Mouse (Mus musculus): Measurements from ENCODE around the gene Casp8ap2. TPM values are rescaled to one million over a fixed set of nuclear protein-coding genes. Genes with fewer than 3 reads are reported as not detected.

Gene Casp8ap2
- 1.2 and 2.3 TPM in 2 replicates for polyA plus RNA-seq (2012; rRNA removed)

DNA sequence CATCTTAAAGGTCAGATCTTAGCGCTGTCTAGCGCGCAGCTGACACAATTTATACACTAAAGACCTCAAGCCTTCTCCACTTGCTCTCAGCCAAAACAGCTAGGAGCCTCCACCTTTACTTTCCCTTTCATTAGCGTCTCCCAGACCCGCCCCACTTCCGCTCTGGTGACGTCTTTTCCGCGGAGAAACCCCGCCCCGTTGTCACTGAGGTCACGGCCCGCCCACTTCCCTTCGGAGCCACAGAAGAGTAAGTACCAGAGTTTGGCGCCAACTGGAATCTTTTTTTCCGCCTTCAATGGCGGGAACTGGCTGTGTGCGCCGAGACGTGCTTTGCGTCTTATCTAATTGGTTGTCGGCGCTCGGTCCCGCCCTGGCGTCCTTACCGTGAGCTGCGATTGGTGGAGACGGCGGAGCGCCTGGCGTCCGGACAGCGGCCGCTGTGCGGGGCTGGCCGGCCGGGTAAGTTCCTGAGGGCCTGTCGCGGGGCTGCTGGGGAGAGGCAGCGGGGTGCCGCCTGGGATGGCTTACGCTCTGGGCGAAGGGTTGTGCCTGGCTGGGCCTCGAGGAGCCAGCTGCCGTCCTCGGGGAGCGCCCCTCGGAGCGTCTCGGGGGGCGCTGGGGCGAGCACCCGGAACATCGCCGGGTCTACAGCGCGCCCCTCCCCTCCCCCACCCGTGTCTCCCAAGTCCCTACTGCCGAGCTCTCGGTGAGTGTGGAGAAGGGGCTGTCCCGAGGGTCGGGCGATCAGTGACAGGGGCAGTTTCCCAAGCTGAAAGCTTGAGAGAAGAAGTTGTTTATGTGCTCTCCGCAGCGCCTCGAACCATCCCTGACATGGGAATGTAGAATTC is at the start of gene Casp8ap2:
TSS of gene Casp8ap2 (plus strand) at position 418 of the 848 bp plus-strand sequence.
- peak; percentile 89 for DNase-seq (ENCODE audit: low read depth)

DNA sequence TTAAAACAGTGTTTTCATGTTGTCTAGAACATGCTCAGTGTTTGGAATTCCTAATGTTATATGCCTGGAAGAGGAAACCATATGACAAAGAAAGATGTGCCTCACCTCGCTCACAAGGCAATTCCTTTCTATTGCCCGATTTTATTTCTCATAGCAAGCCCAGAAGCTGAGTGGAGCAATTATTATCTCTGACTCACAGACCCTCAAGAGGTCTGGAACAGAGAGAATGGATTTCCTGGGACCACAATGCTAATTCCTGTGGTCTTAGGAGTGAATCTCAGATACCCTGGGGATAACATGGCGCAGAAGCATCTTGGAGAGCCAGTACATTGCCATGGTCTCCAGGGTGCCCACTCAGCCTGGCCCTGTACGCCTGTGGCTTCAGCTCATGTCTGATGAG is 46.2 kb upstream of the Casp8ap2 start:
- DNase-seq (ENCODE audit: low read depth), result no peak

DNA sequence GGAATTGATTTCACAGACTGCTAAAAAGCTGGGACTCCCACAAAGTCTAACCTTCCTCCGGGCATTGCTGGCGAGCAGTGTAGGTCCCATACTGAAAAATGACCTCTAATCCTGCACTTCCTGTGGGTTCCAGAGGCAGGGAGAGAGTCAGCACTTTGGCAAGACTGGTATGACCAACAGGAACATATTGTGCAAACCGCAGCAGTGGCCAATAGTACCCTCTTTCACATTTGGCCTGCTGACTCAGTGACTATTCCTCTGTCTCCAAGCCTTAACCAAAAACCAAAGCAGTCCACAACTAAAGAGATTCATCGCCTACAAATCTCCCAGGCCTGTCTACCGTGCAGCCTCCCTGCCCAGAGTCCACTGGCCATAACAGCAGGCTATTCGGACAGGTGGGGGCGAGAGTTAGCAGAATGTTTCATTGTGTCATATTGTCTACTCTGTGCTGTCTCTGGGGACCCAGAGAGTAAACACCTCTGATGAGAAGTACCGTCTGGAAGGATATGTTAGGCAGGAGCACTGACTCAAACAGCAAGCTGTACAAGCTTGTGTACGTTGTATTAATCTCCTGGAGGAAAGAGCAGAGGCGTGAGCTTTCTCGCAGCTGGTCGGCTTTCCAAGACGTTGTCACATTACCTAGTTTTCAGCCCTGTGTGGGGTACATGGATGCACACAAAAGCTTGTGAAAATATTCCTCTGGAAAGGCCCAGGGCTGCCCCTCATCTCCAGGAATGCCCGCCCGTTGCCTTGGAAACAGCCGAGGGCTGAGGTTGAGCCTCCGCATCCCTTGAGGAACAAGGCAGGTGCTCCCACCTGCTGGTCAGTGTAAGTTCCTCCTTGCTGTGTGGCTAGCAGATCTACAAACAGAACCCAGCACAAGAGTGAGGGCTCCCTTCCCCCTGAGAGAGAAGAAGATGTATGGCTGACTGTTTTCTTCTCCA is 45.0 kb upstream of the Casp8ap2 start:
- peak; percentile 46 for DNase-seq (ENCODE audit: low read depth)

DNA sequence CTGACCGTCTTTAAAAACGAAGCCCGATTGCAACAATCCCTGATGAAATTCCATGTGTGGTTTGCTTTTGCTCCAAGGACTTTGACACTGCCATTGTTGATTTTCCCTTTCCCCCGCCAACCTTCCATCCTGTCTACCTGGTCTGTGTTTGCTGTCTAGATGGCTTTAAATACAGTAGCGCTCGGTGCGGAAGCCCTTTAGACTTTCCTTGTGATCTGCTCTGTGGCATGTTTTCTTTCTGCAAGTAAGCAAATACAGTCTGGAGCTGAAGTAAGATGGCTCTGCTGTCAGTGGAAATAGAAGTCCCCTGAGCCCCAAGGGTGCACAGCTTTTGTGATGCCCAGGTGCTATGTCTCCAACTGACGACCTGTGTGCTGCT is 44.3 kb upstream of the Casp8ap2 start:
- DNase-seq (ENCODE audit: low read depth), result no peak

DNA sequence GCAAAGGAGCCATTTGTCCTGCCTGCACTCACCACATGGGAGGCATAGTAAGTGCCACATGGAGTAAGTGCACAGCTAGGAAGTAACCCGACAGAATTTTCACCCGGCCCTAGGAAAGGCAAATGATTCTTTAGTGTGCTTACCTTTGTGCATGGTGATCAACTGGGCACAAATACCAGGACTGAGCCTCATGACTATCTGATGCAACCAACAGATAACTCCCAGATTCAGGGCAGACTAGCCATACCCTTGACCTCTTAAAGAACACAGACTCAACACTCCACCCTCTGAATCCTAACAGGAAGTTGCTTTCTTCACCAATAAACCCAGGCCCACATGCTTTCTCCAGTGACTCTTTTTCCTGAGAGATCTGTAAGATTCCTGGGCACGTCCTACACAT is 43.8 kb upstream of the Casp8ap2 start:
- no peak for DNase-seq (ENCODE audit: low read depth)

DNA sequence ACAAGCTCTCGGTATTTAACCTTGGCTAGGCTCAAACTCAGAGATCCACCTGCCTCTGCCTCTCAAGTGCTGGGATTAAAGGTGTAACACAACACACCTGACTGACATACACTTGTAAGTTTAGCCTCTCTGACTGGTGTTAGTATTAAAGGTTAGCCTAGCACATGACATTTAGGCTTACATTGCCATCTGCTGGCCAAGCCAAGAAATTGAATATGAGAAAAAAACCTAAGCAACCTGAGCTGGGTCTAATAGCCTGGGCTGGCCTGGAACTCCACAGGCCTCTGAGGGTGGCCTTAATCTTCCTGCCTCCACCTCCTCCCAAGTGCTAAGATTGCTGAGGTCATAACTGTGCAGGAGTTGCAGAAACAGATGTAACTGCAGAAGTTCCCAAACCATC is 43.1 kb upstream of the Casp8ap2 start:
- no peak for DNase-seq (ENCODE audit: low read depth)

DNA sequence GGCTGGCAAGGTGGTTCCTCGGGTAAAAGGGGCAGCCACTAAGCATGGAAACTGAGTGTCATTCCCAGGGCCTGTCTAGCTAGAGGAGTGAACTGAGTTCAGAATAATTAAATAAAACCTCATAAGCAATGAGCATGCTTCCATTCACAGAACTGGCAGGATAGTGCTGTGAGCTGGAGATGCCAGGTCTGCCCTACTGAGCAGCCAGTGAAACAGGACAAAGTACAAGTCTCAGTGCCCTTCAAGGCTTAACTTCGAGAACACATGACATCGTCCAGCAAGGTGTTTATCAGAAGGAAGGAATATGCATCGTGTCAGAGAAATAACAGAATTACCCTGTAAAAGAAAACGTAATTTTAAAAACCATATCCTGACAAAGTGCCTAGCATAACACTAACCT is 41.7 kb upstream of the Casp8ap2 start:
- DNase-seq (ENCODE audit: low read depth), result no peak

DNA sequence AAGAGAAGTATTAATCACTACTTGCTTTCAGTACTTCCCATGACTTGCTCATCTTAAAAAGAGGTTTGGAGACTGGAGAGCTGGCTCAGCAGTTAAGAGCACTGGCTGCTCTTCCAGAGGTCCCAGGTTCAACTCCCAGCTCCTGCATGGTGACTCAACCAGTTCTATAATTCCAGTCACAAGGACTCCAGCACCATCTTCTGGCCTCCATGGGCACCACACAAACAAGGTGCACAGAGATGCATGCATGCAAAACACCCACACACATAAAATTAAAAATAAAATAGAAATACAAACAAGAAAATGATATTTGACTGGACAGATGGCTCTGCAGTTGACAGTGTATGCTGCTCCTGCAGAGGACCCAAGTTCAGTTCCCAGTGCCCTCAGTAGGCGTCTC is 40.6 kb upstream of the Casp8ap2 start:
- DNase-seq (ENCODE audit: low read depth), result no peak

DNA sequence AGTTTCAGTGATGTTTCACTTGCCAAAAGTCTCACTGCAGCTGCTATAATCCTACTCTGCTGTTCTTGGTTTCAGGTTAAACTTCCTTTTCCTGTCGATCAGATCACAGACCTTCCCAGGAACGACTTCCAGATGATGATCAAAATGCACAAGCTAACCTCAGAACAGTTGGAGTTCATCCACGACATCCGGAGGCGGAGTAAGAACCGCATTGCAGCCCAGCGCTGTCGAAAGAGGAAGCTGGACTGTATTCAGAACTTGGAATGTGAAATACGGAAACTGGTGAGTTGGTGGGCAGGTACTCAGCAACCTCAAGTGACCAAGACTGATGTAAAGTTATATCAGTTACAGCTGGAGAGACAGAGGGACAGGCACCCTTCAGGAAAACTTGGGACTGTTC is 40.1 kb upstream of the Casp8ap2 start:
- DNase-seq (ENCODE audit: low read depth), result peak; percentile 49

DNA sequence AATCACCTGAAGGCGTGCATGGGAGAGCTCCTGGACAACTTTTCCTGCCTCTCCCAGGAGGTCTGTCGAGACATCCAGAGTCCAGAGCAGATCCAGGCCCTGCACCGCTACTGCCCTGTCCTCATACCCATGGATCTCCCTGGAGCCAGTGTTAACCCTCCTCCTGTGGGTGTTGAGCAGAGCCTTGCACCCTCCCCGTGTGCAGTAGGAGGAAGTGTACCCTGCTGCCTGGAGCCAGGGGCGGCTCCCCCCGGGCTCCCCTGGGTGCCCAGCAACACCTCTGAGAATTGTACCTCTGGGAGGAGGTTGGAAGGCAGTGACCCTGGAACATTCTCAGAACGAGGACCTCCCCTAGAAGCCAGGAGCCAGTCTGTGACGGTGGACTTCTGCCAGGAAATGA is 35.4 kb upstream of the Casp8ap2 start:
- no peak for DNase-seq (ENCODE audit: low read depth)

DNA sequence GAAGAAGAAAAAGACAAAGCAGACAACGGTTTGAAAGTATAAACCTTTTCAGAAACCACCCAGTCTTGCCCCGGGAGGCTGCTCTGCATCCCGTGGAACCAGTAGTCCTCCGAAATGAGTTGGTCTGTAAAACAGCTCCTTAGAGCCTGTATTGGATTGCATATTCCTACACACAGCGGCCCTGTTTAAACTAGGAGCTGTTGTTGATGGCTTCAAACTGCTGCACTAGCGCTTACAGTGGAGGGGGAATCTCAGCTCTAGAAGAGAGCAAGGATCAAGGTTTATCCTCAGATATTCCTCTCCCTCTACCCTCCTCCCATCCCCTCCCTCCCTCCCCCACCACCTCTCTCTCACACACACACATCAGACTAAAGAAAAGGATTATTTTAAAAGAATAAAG is 31.1 kb upstream of the Casp8ap2 start:
- DNase-seq (ENCODE audit: low read depth), result no peak

DNA sequence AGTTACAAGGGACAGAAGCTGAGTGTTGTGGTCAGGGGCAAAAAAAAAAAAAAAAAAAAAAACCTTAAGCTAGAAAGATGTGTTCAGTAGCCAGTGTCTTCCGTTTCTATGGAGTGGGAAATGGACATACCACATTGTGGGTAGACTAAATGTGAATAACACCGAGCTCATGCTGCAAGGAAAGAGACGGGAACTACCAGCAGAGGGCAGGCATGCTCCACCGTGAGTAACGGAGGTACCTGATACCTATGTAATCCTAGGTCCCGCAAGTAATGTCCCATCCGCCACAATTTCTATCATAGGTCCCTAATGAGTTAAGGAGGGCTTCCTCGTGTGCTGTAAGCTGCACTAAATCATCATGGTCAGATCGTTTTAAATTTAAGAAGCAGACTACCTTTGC is 28.7 kb upstream of the Casp8ap2 start:
- DNase-seq (ENCODE audit: low read depth), result no peak

DNA sequence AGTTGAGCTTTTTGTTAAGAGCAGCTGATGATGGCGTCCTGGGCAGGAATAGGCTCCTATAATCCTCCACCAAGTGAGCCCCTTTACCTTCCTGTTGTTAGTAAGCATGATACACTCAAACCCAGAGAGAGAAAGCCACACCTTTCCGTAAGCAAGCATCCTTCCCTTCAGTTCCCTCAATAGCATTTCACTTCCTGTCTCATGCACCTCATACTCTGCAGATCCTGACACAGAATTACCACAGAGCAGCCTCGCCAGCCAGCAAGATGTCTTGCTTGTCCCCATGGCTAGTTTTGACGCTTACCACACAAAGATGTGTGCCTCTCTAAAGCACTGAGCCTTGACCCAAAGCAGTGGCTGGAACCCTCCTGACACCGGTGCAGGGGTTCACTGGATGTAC is 27.7 kb upstream of the Casp8ap2 start:
- no peak for DNase-seq (ENCODE audit: low read depth)

DNA sequence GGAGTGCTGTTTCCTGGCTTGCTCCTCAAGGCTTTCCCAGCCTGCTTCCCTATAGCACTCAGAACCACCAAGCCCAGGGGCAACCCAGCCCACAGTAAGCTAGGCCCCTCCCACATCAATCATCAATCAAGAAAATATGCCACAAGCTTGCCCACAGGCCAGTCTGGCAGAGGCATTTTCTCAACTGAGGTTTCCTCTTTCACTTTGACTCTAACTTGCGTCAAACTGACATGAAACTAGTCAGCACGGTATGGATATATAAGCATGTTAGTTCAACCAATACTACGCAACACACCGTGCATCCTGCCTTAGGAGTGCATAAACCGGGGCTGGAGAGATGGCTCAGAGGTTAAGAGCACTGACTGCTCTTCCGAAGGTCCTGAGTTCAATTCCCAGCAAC is 27.0 kb upstream of the Casp8ap2 start:
- DNase-seq (ENCODE audit: low read depth), result no peak

DNA sequence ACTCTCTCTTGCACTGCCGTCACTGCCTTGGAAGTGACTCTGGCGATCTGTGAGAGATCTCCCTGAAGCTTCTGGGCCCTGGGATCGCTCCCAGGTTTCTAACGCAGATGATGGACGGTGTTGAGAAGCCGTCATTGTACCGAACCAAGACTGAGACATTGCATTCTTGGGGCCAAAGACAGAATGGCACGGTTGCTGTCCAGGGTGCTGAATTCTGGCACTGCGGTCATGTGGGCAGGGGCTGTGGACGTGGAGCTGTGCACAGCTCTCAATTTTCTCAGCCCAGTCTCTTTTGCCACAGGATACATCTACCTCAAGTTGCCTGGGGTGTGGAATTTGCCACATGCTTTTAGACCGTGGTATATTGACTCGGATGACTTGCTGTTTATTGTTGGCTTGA is 14.1 kb upstream of the Casp8ap2 start:
- DNase-seq (ENCODE audit: low read depth), result no peak

DNA sequence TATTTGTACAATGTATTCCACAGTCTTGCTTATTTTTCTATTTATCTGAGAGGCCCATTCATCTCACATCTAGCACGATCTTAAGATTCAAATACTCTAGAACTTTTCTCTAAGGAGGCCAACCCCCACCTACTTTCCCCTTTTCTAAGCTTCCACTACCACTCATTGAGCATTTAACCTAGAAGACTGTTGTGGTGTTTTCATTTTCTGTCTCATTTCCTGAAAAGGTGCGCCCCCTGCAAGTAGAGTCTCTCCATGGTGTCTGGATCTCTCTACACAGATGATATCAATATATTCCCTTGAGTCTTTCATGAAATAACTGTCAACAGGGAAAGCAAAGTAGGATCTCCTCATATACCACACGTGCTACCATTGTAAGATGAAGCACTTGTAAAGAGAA is 12.6 kb upstream of the Casp8ap2 start, which contains the start of gene Gja10:
TSS of gene Gja10 (minus strand) at position 101 of the 400 bp plus-strand sequence.
- DNase-seq (ENCODE audit: low read depth), result no peak

DNA sequence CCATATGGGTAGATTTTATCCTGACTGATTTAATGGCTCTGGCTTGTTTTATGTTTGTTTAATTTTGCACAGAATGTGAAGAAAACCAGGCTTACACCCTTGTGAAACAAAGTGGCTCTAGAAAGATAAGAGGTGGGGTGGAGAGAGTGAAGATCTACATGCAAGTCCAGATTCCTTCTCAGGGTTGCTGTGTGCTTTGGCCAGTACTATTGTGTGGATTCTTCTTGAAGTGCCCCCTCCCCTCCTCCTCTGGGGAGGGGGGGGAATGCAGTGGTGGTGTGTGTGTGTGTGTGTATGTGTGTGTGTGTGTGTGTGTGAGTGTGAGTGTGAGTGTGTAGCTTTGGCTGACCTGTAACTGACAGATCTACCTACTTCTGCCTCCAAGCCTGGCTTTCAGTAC is 6.4 kb downstream of the Casp8ap2 start:
- no peak for DNase-seq (ENCODE audit: low read depth)

DNA sequence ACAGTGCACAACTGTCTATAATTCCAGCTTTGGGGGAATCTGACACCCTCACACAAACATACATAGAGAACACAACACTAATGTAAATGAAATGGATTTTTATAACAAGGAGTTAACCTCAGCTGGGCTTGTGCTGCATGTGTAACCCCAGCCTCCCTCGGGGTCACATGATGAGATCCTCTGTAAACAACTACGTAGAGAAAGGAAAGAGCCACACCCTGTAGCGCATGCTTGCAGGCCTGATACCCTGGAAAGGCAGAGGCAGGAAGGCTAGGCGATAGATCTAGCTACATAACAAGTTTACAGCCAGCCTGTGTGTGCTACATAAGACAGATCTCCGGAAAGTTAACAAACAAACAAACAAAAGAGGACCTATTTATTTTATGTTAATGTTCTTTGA is 36.4 kb downstream of the Casp8ap2 start:
- no peak for DNase-seq (ENCODE audit: low read depth)

DNA sequence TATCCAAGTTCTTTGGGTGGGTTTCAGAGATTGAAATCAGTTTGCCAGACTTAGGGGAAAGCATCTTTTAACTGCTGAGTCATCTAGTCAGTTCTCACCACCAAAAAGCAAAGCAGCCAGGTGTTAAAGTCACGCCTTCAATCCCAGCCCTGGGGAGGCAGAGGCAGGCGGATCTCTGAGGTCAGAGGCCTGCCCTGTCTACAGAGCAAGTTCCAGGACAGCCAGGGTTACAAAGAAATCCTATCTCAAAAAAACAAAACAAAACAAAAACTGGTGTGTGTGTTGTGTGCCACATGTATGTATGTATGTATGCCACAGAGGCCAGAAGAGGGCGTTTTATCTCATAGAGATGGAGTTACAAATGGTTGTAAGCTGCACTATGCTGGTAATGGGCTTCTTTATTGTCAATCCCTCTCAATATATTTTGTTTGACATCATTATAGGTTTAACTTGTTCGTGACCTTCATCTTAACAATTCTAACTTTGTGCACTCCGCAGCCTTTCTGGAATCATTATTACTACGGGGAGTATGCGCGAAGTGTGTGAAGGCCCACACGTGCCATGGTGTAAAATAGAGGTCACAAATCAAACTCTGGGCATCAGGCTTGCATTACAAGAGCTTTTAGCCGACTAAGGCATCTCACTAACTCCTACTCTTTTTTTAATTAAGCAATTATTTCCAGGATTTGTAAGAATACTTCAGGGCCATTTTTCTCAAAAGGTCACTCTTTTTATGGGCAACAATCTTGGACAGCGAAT is 41.1 kb downstream of the Casp8ap2 start:
- DNase-seq (ENCODE audit: low read depth), result no peak

DNA sequence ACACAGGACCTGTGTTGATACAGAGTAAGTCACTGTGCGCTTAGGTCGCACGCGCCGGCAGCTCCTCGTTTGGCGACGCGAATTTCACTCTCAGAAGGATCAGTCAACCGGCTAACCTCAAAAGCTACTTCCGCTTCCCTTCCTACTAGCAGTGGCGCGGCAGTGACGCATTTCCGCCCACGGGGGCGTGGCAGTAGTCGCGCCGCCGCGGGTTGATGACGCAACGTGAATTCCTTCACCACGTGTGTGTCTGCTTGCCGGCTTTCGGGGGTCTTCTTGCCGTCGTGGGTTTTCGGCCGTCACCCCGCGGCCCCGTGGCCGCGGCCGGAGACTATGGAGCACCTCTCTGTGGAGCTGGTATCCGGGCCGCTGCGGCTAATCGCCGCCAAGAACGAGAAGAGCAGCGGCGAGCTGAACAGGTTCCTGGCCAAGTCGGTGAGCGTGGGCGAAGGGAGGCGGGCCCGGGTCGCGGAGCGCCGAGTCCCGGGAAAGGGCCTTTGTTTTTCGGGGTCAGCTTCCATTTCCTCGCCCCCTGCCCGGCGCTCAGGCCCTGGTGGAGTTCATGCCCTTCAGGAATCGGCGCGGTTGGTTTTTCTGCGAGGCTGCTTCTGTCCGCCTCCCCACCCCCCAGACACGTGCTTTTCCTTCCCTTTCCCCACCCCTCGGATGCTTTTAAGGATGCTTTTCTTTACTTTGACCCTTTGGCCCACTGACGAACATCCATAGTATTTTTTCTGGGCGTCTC is 41.8 kb downstream of the Casp8ap2 start, which contains the start of gene Mdn1:
TSS of gene Mdn1 (plus strand) at position 202 of the 745 bp plus-strand sequence.
- DNase-seq (ENCODE audit: low read depth), result peak; percentile 46

DNA sequence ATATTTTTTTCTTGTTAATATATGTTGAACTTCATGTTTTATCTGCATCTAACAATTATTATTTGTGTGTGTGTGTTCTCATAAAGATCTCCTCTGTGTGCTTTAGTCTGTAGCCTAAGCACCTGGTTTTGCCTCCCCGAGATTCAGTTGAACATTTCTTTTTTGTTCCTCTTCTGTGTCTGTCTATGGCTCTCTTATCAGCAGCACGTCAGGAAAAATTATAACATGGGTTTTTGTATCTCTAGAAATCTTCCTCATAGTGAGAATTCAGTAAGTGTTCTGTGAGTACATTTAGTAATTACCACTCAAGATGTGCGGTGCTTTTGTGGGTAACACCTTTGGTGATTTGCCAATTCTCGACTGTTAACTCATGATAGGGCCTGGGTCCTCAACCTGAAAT is 50.6 kb downstream of the Casp8ap2 start:
- no peak for DNase-seq (ENCODE audit: low read depth)

Measured in gonadal fat pad, adult 2 months (tissue).